Mouse (Mus musculus) myocyte (in vitro differentiated cells): Measurements from ENCODE around the gene Sf3b3. TPM values are rescaled to one million over a fixed set of nuclear protein-coding genes. Genes with fewer than 3 reads are reported as not detected.

Experiments
- H3K27me3 ChIP-seq: one replicate; pipeline ENCODE4 v1.6.1; 2011; ENCODE audit not compliant: control insufficient read depth, insufficient read depth, insufficient read length
- H3K36me3 ChIP-seq: one replicate; pipeline ENCODE4 v1.6.1; 2011; ENCODE audit not compliant: control insufficient read depth, insufficient read depth
- H3K4me2 ChIP-seq: one replicate; pipeline ENCODE4 v1.6.1; 2011; ENCODE audit warnings: low read depth, control low read depth
- H3K4me3 ChIP-seq: one replicate; pipeline ENCODE4 v1.5.1; 2011; ENCODE audit warnings: mild to moderate bottlenecking, control low read depth, moderate library complexity
- H3K79me2 ChIP-seq: one replicate; pipeline ENCODE4 v1.6.1; 2011; ENCODE audit not compliant: control insufficient read depth, insufficient read depth
- H3ac ChIP-seq: one replicate; pipeline ENCODE4 v1.6.1; 2011; ENCODE audit not compliant: control insufficient read depth, insufficient read length
- CEBPB ChIP-seq: IDR thresholded peaks from 2 replicates; pipeline ENCODE4 v1.6.1; 2011; ENCODE audit warnings: mild to moderate bottlenecking, moderate library complexity; ENCODE audit not compliant: poor library complexity, insufficient read depth, severe bottlenecking
- E2F4 ChIP-seq: IDR thresholded peaks from one replicate; pipeline ENCODE4 v1.6.1; 2011; ENCODE audit warnings: mild to moderate bottlenecking, control low read depth, moderate library complexity; ENCODE audit not compliant: insufficient read depth
- MAX ChIP-seq: IDR thresholded peaks from one replicate; pipeline ENCODE4 v1.6.1; 2011; ENCODE audit warnings: low read depth, mild to moderate bottlenecking, control low read depth
- MYOD1 ChIP-seq, 3 experiments: IDR thresholded peaks; one replicate each; pipeline ENCODE4 v1.6.1; 2011; ENCODE audit warnings: control low read depth in 2 of 3, low read depth in 2 of 3, mild to moderate bottlenecking in 2 of 3, moderate library complexity in 1 of 3; ENCODE audit not compliant: insufficient read length in 2 of 3, control insufficient read depth in 1 of 3
- MYOG ChIP-seq, 3 experiments: IDR thresholded peaks; one replicate each; pipeline ENCODE4 v1.6.1; 2011; ENCODE audit warnings: control low read depth in 2 of 3, low read depth in 2 of 3, mild to moderate bottlenecking in 2 of 3; ENCODE audit not compliant: insufficient read length in 2 of 3, control insufficient read depth in 1 of 3, insufficient read depth in 1 of 3
- POLR2A ChIP-seq: IDR thresholded peaks from one replicate; pipeline ENCODE4 v1.6.1; 2011; ENCODE audit warnings: low read depth, mild to moderate bottlenecking, control low read depth, moderate library complexity; ENCODE audit not compliant: insufficient read length
- POLR2AphosphoS2 ChIP-seq: IDR thresholded peaks from one replicate; pipeline ENCODE4 v1.6.1; 2011; ENCODE audit warnings: low read depth, control low read depth; ENCODE audit not compliant: insufficient read length
- REST ChIP-seq: IDR thresholded peaks from one replicate; pipeline ENCODE4 v1.6.1; 2011; ENCODE audit warnings: mild to moderate bottlenecking, control low read depth, moderate library complexity; ENCODE audit not compliant: insufficient read depth, insufficient read length
- SRF ChIP-seq: IDR thresholded peaks from one replicate; pipeline ENCODE4 v1.6.1; 2011; ENCODE audit warnings: low read depth; ENCODE audit not compliant: control insufficient read depth, insufficient read length
- TCF12 ChIP-seq: IDR thresholded peaks from one replicate; pipeline ENCODE4 v1.6.1; 2011; ENCODE audit warnings: mild to moderate bottlenecking, control low read depth; ENCODE audit not compliant: poor library complexity, insufficient read depth, severe bottlenecking
- TCF3 ChIP-seq: IDR thresholded peaks from one replicate; pipeline ENCODE4 v1.6.1; 2011; ENCODE audit warnings: low read depth, control low read depth; ENCODE audit not compliant: insufficient read length
- USF1 ChIP-seq: IDR thresholded peaks from one replicate; pipeline ENCODE4 v1.6.1; 2011; ENCODE audit warnings: low read depth, mild to moderate bottlenecking, control low read depth, moderate library complexity
- polyA plus RNA-seq: library from polyadenylated mRNA; unstranded; fragments of >200 nt; fragmentation: generic; extraction: Trizol; gene quantifications from one replicate; pipeline ENCODE4 v1.2.1, GENCODE M21; 2012; ENCODE audit warnings: missing spikeins

The Sf3b3 gene
- polyA plus RNA-seq, 1 experiment = 47.7 TPM

DNA sequence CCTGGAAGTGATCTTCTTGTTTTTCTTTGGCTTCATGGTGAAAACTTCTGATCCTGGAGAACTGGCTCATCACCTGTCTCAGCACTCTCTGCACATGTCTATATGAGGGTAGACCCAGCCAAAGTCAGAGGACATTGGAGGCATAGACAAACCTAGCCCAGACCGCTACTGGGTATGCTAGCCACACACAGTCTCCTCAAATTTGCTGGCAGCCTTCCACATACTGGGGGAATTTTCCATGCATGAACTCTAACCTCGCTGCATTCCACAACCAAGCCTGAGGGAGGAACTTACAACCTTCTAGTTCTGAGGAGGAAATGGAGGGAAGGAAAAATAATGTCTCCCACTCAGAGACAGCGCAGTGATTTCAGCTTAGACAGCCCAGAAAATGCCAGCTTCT is 72.5 kb downstream of the Sf3b3 start:
- Histone ChIP-seq H3K36me3 (peaks cover 6% of the 10 kb centered on the region), H3K79me2 (no peaks in the 10 kb centered on the region), H3ac (no peak overlapping the region), H3K4me2 (no peak overlapping the region), H3K27me3 (no peaks in the 10 kb centered on the region), H3K4me3 (no peak overlapping the region)
- no peak for TF ChIP-seq MYOD1 (IDR thresholded peaks at IDR 0.05; ENCODE audit: control insufficient read depth in 1 of 3, insufficient read length in 2 of 3, low read depth in 2 of 3)

DNA sequence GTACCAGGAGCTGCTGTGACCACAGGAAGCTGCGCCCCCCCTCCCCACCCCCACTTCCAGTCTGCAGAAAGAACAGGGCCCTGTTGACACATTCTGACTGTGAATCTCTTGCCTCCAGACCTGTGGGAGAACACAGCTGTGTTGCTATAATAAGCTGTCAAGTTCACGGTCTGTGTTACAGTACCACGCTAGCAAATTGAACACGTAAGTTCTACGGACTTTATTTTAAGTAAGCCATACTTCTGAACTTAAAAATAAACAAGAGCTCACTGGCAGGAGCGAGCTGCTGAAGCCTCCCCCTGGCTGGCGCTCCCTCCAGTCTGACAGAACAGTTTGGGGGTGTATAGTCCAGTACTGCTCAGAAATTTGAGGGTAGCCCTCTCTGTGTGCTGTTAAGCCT is 74.1 kb downstream of the Sf3b3 start:
- H3K4me3 ChIP-seq = no peak overlapping the region

GRCm38 (mm10) chr8:110767261-110767660 is 79.3 kb downstream of the Sf3b3 start:
- Histone ChIP-seq H3K4me3 (no peak overlapping the region), H3K36me3 (peaks cover 6% of the 10 kb centered on the region), H3K27me3 (no peaks in the 10 kb centered on the region), H3K4me2 (no peak overlapping the region), H3K79me2 (no peaks in the 10 kb centered on the region), H3ac (no peak overlapping the region)
- TF ChIP-seq REST (no peak), SRF (no peak), MYOD1 (IDR thresholded peaks at IDR 0.05; ENCODE audit: control insufficient read depth in 1 of 3, insufficient read length in 2 of 3, low read depth in 2 of 3) (no peak), TCF3 (no peak), POLR2A (no peak), POLR2AphosphoS2 (no peak), E2F4 (no peak), CEBPB (no peak)

More for the DNA sequence above, 74.1 kb downstream of the Sf3b3 start:
- Histone ChIP-seq H3K4me2 (peak overlapping the region; percentile 8), H3K79me2 (no peaks in the 10 kb centered on the region), H3K27me3 (no peaks in the 10 kb centered on the region), H3ac (no peak overlapping the region), H3K36me3 (peaks cover 6% of the 10 kb centered on the region)
- TF ChIP-seq MAX (no peak), REST (no peak), MYOD1 (IDR thresholded peaks at IDR 0.05; ENCODE audit: control insufficient read depth in 1 of 3, insufficient read length in 2 of 3, low read depth in 2 of 3) (peak in 1 of 3 experiments; percentile 56), MYOG (IDR thresholded peaks at IDR 0.05; ENCODE audit: control insufficient read depth in 1 of 3, insufficient read depth in 1 of 3, insufficient read length in 2 of 3, low read depth in 2 of 3) (peak in 1 of 3 experiments; percentile 41)

GRCm38 (mm10) chr8:110764671-110765070 is 81.9 kb downstream of the Sf3b3 start:
- Histone ChIP-seq H3K27me3 (no peaks in the 10 kb centered on the region), H3K4me3 (no peak overlapping the region), H3K79me2 (no peaks in the 10 kb centered on the region), H3K36me3 (no peaks in the 10 kb centered on the region), H3K4me2 (no peak overlapping the region), H3ac (no peak overlapping the region)
- TF ChIP-seq MAX (no peak), POLR2AphosphoS2 (no peak), POLR2A (no peak), USF1 (no peak), TCF3 (no peak), SRF (no peak), TCF12 (no peak), CEBPB (no peak), REST (no peak), MYOG (IDR thresholded peaks at IDR 0.05; ENCODE audit: control insufficient read depth in 1 of 3, insufficient read depth in 1 of 3, insufficient read length in 2 of 3, low read depth in 2 of 3) (no peak), MYOD1 (IDR thresholded peaks at IDR 0.05; ENCODE audit: control insufficient read depth in 1 of 3, insufficient read length in 2 of 3, low read depth in 2 of 3) (no peak)

DNA sequence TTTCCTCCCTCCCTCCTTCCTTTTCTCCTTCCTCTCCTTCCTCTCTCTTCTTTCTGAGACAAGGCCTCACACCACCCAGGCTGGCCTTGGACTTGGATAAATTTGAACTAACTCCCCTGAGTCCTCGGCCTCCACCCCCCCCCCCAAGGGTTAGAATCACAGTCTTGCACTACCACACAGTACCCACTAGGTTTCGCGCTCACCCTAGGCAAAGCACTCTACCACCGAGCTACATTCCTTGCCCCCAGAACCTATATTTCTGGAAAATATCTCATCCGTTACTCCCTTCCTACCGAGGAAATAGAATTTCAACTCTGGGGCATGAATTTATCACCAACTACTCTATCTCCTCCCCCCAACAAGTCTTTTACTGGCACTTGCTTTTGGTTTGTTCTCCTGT is 84.6 kb downstream of the Sf3b3 start:
- Histone ChIP-seq H3K27me3 (no peaks in the 10 kb centered on the region), H3K4me3 (no peak overlapping the region), H3K36me3 (no peaks in the 10 kb centered on the region), H3ac (no peak overlapping the region), H3K79me2 (no peaks in the 10 kb centered on the region), H3K4me2 (no peak overlapping the region)
- no peak for TF ChIP-seq POLR2AphosphoS2
- TF ChIP-seq MYOD1 (IDR thresholded peaks at IDR 0.05; ENCODE audit: control insufficient read depth in 1 of 3, insufficient read length in 2 of 3, low read depth in 2 of 3) = no peak
- TF ChIP-seq SRF = no peak
- TF ChIP-seq TCF12 = no peak
- no peak for TF ChIP-seq MYOG (IDR thresholded peaks at IDR 0.05; ENCODE audit: control insufficient read depth in 1 of 3, insufficient read depth in 1 of 3, insufficient read length in 2 of 3, low read depth in 2 of 3)
- no peak for TF ChIP-seq USF1
- TF ChIP-seq REST = no peak
- no peak for TF ChIP-seq POLR2A
- no peak for TF ChIP-seq CEBPB
- no peak for TF ChIP-seq E2F4
- no peak for TF ChIP-seq TCF3
- TF ChIP-seq MAX = no peak

DNA sequence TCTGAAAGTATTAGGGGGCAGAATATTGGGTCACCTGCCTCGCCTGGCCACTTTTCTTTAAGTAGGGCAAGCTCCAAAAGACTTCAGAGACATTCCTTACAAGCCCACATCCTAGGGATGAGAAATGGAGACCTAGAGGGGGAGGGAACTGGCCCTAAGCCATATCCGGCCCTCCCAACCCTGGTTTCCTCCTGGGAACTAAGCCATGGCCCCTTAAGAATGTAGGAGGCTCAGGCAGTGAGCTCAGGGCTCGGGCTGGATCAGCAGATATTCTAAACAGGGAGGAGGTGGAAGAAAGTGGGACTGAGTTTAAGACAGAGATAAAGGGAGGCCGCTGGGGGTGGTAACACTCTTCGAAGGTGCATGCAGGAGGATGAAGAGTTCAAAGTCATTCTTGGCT is 85.4 kb downstream of the Sf3b3 start:
- TF ChIP-seq POLR2AphosphoS2 (no peak), USF1 (no peak), MYOD1 (IDR thresholded peaks at IDR 0.05; ENCODE audit: control insufficient read depth in 1 of 3, insufficient read length in 2 of 3, low read depth in 2 of 3) (no peak), POLR2A (no peak), E2F4 (no peak), CEBPB (no peak), TCF3 (no peak), TCF12 (no peak), REST (no peak), SRF (no peak), MAX (no peak), MYOG (IDR thresholded peaks at IDR 0.05; ENCODE audit: control insufficient read depth in 1 of 3, insufficient read depth in 1 of 3, insufficient read length in 2 of 3, low read depth in 2 of 3) (no peak)
- Histone ChIP-seq H3K4me3 (no peak overlapping the region), H3ac (no peak overlapping the region), H3K79me2 (no peaks in the 10 kb centered on the region), H3K36me3 (no peaks in the 10 kb centered on the region), H3K4me2 (no peak overlapping the region), H3K27me3 (no peaks in the 10 kb centered on the region)
